Mouse (Mus musculus): ENCODE measurements at regions not wholly inside any gene's neighbourhood (a gene's known extent, or its start where the extent isn't known, plus 50 kb on each side); places are given as distances from the start of the nearest gene placed in this dataset.

- Histone ChIP-seq H3K4me1 (ENCODE audit: control insufficient read depth, insufficient read depth, low read length) (no peaks in the 10 kb centered on the region), H3K27ac (replicated peaks; ENCODE audit: low read depth, low read length) (no peak overlapping the region), H3K27me3 (ENCODE audit: control insufficient read depth, insufficient read depth, low read length) (no peaks in the 10 kb centered on the region), H3K4me3 (replicated peaks; ENCODE audit: low read depth, low read length) (no peak overlapping the region), H3K36me3 (ENCODE audit: control insufficient read depth, insufficient read depth, low read length) (no peaks in the 10 kb centered on the region), H3K9ac (replicated peaks; ENCODE audit: low read length) (no peak overlapping the region), H3K9me3 (ENCODE audit: control insufficient read depth, low read length) (no peaks in the 10 kb centered on the region), H3K4me2 (ENCODE audit: low read length) (no peak overlapping the region)
- ATAC-seq (ENCODE audit: low FRiP score, low TSS enrichment) (no peak), DNase-seq (no peak)
- WGBS = 98% methylated on average over 1 of the region's 1 CpGs
Observed at GRCm38 (mm10) chr7:113010150-113010549, 56.4 kb downstream of the Rassf10 start.

GRCm38 (mm10) chr7:113017092-113017755 is 63.5 kb downstream of the Rassf10 start:
- no peak overlapping the region for H3K27ac ChIP-seq (replicated peaks; ENCODE audit: low read depth, low read length)
- H3K4me2 ChIP-seq (ENCODE audit: low read length) = no peak overlapping the region
- no peak overlapping the region for H3K4me3 ChIP-seq (replicated peaks; ENCODE audit: low read depth, low read length)
- H3K36me3 ChIP-seq (ENCODE audit: control insufficient read depth, insufficient read depth, low read length) = no peaks in the 10 kb centered on the region
- no peak for ATAC-seq (ENCODE audit: low FRiP score, low TSS enrichment)
- no peak overlapping the region for H3K9ac ChIP-seq (replicated peaks; ENCODE audit: low read length)
- no peaks in the 10 kb centered on the region for H3K27me3 ChIP-seq (ENCODE audit: control insufficient read depth, insufficient read depth, low read length)
- DNase-seq = peak; percentile 19
- no peaks in the 10 kb centered on the region for H3K4me1 ChIP-seq (ENCODE audit: control insufficient read depth, insufficient read depth, low read length)
- H3K9me3 ChIP-seq (ENCODE audit: control insufficient read depth, low read length) = no peaks in the 10 kb centered on the region
- WGBS = 63% methylated on average over 8 of the region's 8 CpGs

GRCm38 (mm10) chr7:113021412-113021811 is 67.7 kb downstream of the Rassf10 start:
- H3K9me3 ChIP-seq (ENCODE audit: control insufficient read depth, low read length) = no peaks in the 10 kb centered on the region
- DNase-seq = no peak
- WGBS = 45% methylated on average over 5 of the region's 5 CpGs
- H3K27ac ChIP-seq (replicated peaks; ENCODE audit: low read depth, low read length) = no peak overlapping the region
- H3K4me3 ChIP-seq (replicated peaks; ENCODE audit: low read depth, low read length) = no peak overlapping the region
- H3K4me2 ChIP-seq (ENCODE audit: low read length) = no peak overlapping the region
- H3K4me1 ChIP-seq (ENCODE audit: control insufficient read depth, insufficient read depth, low read length) = no peaks in the 10 kb centered on the region
- no peaks in the 10 kb centered on the region for H3K27me3 ChIP-seq (ENCODE audit: control insufficient read depth, insufficient read depth, low read length)
- no peak overlapping the region for H3K9ac ChIP-seq (replicated peaks; ENCODE audit: low read length)
- H3K36me3 ChIP-seq (ENCODE audit: control insufficient read depth, insufficient read depth, low read length) = no peaks in the 10 kb centered on the region
- ATAC-seq (ENCODE audit: low FRiP score, low TSS enrichment) = no peak

- no peak for ATAC-seq (ENCODE audit: low FRiP score, low TSS enrichment)
- 55% methylated on average over 2 of the region's 2 CpGs for WGBS
Observed at GRCm38 (mm10) chr7:113022516-113022915, 68.8 kb downstream of the Rassf10 start.

GRCm38 (mm10) chr7:113025758-113026157 is 72.0 kb downstream of the Rassf10 start:
- Histone ChIP-seq H3K4me1 (ENCODE audit: control insufficient read depth, insufficient read depth, low read length) (no peaks in the 10 kb centered on the region), H3K36me3 (ENCODE audit: control insufficient read depth, insufficient read depth, low read length) (no peaks in the 10 kb centered on the region), H3K27me3 (ENCODE audit: control insufficient read depth, insufficient read depth, low read length) (no peaks in the 10 kb centered on the region), H3K9me3 (ENCODE audit: control insufficient read depth, low read length) (no peaks in the 10 kb centered on the region), H3K4me3 (replicated peaks; ENCODE audit: low read depth, low read length) (no peak overlapping the region), H3K9ac (replicated peaks; ENCODE audit: low read length) (no peak overlapping the region), H3K27ac (replicated peaks; ENCODE audit: low read depth, low read length) (no peak overlapping the region), H3K4me2 (ENCODE audit: low read length) (no peak overlapping the region)
- 90% methylated on average over 1 of the region's 1 CpGs for WGBS
- DNase-seq = no peak
- no peak for ATAC-seq (ENCODE audit: low FRiP score, low TSS enrichment)

More at GRCm38 (mm10) chr7:113022516-113022915, 68.8 kb downstream of the Rassf10 start:
- DNase-seq = no peak
- Histone ChIP-seq H3K27ac (replicated peaks; ENCODE audit: low read depth, low read length) (no peak overlapping the region), H3K4me1 (ENCODE audit: control insufficient read depth, insufficient read depth, low read length) (no peaks in the 10 kb centered on the region), H3K36me3 (ENCODE audit: control insufficient read depth, insufficient read depth, low read length) (no peaks in the 10 kb centered on the region), H3K27me3 (ENCODE audit: control insufficient read depth, insufficient read depth, low read length) (no peaks in the 10 kb centered on the region), H3K4me3 (replicated peaks; ENCODE audit: low read depth, low read length) (no peak overlapping the region), H3K4me2 (ENCODE audit: low read length) (no peak overlapping the region), H3K9ac (replicated peaks; ENCODE audit: low read length) (no peak overlapping the region), H3K9me3 (ENCODE audit: control insufficient read depth, low read length) (no peaks in the 10 kb centered on the region)

GRCm38 (mm10) chr7:113026290-113027075 is 72.7 kb downstream of the Rassf10 start:
- Histone ChIP-seq H3K36me3 (ENCODE audit: control insufficient read depth, insufficient read depth, low read length) (no peaks in the 10 kb centered on the region), H3K4me1 (ENCODE audit: control insufficient read depth, insufficient read depth, low read length) (no peaks in the 10 kb centered on the region), H3K4me2 (ENCODE audit: low read length) (no peak overlapping the region), H3K4me3 (replicated peaks; ENCODE audit: low read depth, low read length) (no peak overlapping the region), H3K27ac (replicated peaks; ENCODE audit: low read depth, low read length) (no peak overlapping the region), H3K27me3 (ENCODE audit: control insufficient read depth, insufficient read depth, low read length) (no peaks in the 10 kb centered on the region), H3K9me3 (ENCODE audit: control insufficient read depth, low read length) (no peaks in the 10 kb centered on the region), H3K9ac (replicated peaks; ENCODE audit: low read length) (no peak overlapping the region)
- ATAC-seq (ENCODE audit: low FRiP score, low TSS enrichment) = no peak
- 87% methylated on average over 10 of the region's 10 CpGs for WGBS
- no peak for DNase-seq

GRCm38 (mm10) chr7:113027125-113027801 is 73.5 kb downstream of the Rassf10 start:
- no peak overlapping the region for H3K9ac ChIP-seq (replicated peaks; ENCODE audit: low read length)
- H3K36me3 ChIP-seq (ENCODE audit: control insufficient read depth, insufficient read depth, low read length) = no peaks in the 10 kb centered on the region
- H3K4me2 ChIP-seq (ENCODE audit: low read length) = no peak overlapping the region
- H3K27ac ChIP-seq (replicated peaks; ENCODE audit: low read depth, low read length) = no peak overlapping the region
- ATAC-seq (ENCODE audit: low FRiP score, low TSS enrichment) (no peak), DNase-seq (no peak)
- H3K9me3 ChIP-seq (ENCODE audit: control insufficient read depth, low read length) = no peaks in the 10 kb centered on the region
- H3K27me3 ChIP-seq (ENCODE audit: control insufficient read depth, insufficient read depth, low read length) = no peaks in the 10 kb centered on the region
- H3K4me3 ChIP-seq (replicated peaks; ENCODE audit: low read depth, low read length) = no peak overlapping the region
- H3K4me1 ChIP-seq (ENCODE audit: control insufficient read depth, insufficient read depth, low read length) = no peaks in the 10 kb centered on the region
- 71% methylated on average over 5 of the region's 5 CpGs for WGBS

- H3K36me3 ChIP-seq (ENCODE audit: control insufficient read depth, insufficient read depth, low read length) = no peaks in the 10 kb centered on the region
- no peaks in the 10 kb centered on the region for H3K4me1 ChIP-seq (ENCODE audit: control insufficient read depth, insufficient read depth, low read length)
- H3K4me2 ChIP-seq (ENCODE audit: low read length) = no peak overlapping the region
- no peaks in the 10 kb centered on the region for H3K9me3 ChIP-seq (ENCODE audit: control insufficient read depth, low read length)
- no peak overlapping the region for H3K4me3 ChIP-seq (replicated peaks; ENCODE audit: low read depth, low read length)
- H3K9ac ChIP-seq (replicated peaks; ENCODE audit: low read length) = no peak overlapping the region
- no peak for DNase-seq
- H3K27ac ChIP-seq (replicated peaks; ENCODE audit: low read depth, low read length) = no peak overlapping the region
- H3K27me3 ChIP-seq (ENCODE audit: control insufficient read depth, insufficient read depth, low read length) = no peaks in the 10 kb centered on the region
- no peak for ATAC-seq (ENCODE audit: low FRiP score, low TSS enrichment)
- WGBS = 65% methylated on average over 5 of the region's 5 CpGs
Observed at GRCm38 (mm10) chr7:113030053-113030752, 76.4 kb downstream of the Rassf10 start.

Data from midbrain, embryonic 14.5 days (tissue).